Mouse (Mus musculus) forelimb bud, embryonic 11.5 days (tissue): Measurements from ENCODE around the gene Crip1.
A peak's percentile ranks its signal among the peaks of the same experiment; 100 is the strongest.
"Not testable (repeated sequence)": the region's sequence is repeated elsewhere in the genome, so short reads cannot be mapped to it uniquely, and the experiment has no call there.

Experiments used
- DNase-seq: peaks from one replicate; pipeline ENCODE4 v3.0.0-alpha.2; 2012; ENCODE audit warnings: low read depth, low spot score

Crip1 gene

GRCm38 (mm10) chr12:113181020-113181419, 34.9 kb downstream of the Crip1 start:
- no peak for DNase-seq

- DNase-seq: no peak
Observed at GRCm38 (mm10) chr12:113184945-113185344, 38.8 kb downstream of the Crip1 start.

DNA sequence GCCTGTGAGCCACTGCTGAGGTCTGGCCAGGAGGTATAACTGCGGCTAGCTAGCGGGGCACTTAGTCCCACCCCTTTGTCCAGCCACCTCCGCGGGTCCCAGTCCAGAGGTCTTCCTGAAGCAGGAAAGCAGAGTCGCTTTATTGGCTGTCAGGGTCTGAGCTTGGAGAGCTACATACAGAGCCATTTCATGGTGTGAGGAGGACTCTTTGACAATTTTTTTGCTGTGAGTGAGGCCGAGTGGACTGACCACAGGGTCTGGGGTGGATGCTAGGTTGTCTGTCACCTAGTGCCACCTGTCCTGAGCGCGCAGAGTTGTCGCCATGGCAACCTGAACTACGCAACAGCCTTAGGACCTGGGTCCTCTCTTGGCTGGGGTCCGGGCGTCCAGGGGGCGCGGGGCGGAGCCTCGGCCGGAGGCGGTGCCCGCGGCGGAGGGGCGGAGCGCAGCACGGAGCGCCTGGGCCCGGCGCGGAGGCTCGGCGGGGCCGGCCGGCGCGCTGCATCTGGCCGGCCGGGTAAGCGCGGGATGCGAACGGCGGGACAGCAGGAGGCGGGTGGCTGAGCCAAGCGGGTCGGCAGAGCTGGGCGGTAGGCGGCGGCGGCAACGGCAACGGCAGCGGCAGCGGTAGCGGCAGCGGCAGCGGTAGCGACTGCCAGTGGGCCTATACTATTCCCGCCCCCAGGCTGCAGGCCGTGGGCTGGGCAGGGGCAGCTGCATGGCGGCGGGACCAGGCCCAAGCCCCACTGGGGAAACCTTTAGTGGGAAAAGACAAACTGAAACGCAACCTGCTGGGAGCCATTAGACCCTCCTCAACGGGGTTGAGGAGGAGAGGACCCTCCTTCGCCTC, 39.6 kb downstream of the Crip1 start, which contains the start of gene Tmem121:
Gene Tmem121 (plus strand): TSS at position 489 of the 850 bp plus-strand sequence.
- DNase-seq: peak; percentile 31

DNA sequence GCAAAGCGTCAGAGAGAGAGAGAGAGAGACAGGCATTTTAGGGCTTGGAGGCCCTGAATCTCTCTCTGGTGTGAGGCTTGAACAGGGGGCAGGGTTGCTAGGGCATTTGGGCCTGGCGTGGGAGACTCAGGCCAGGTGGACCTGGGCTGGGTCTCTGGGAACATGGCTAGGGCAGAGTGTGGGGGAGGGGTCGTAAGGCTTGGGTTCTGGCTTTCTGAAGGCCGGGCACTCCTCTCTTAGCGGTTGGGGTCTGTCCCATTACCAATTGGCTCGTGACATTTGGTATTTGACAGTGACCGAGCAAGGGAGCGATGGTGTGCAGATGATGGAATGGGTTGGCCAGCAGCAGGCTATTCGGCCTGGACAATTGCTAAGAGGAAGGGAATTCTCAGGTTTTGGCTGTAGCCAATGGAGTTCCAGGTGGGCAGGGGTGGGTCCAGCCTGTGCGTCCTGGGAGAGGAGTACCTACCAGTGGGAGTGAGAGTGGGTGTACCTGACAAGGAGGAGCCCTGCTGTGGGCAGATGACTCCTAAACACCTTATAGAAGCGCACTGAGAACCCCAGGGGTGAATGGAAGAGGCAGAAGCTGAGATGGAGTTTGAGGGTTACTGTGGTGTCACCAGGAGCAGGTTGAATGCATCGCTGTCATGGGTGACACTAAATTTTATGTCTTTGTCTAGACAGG, 40.4 kb downstream of the Crip1 start:
- DNase-seq: no peak

DNA sequence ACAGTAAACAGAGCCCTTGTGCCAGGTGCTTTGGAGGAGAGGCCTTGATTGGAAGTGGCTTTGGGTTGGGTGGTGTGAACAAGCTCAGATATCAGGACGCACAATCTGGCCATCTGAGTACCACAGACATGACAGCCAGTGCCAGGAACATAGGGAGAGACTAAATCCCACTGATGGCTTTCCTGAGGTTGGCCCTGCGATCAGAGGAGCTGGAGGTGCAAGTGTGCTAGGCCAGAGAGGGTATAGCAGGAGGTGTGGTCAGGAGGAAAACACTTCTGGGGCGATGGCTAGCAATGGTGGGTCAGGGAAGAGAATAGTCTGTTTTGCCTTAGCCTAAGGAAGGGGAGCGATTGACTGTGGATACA, 40.9 kb downstream of the Crip1 start:
- DNase-seq: no peak

- DNase-seq: peak; percentile 83
Observed at GRCm38 (mm10) chr12:113187584-113188295, 41.6 kb downstream of the Crip1 start.

DNA sequence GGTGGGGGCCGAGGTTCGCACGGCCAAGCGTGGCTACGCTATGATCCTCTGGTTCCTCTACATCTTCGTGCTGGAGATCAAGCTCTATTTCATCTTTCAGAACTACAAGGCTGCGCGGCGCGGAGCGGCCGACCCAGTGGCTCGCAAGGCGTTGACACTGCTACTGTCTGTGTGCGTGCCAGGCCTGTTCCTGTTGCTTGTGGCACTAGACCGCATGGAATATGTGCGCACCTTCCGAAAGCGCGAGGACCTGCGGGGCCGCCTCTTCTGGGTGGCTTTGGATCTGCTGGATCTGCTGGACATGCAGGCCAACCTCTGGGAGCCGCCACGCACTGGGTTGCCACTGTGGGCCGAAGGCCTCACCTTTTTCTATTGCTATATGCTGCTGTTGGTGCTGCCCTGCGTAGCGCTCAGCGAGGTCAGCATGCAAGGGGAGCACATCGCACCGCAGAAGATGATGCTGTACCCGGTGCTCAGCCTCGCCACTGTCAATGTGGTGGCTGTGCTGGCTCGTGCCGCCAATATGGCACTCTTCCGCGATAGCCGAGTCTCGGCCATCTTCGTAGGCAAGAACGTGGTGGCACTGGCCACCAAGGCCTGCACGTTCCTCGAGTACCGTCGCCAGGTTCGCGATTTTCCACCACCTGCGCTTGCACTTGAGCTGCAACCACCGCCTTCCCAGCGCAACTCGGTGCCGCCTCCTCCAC, 42.4 kb downstream of the Crip1 start:
- DNase-seq: no peak

DNA sequence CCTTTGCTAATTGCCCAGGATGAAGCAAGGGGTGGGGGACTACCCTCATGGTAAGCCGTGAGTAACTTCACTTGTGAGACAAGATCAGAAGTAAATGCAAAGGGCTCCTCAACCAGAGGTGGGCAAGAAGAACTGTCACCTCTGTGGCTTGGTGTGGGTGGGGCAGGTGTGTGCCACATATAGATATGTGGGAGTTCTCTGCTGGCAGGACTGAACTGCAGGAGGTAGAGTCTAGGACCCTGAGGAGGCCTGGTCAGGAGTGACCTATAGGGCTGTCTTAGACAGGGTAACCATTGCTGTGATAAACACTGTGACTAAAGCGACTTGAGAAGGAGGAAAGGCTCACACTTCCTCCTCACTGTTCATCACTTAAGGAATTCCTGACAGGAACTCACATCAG, 47.3 kb downstream of the Crip1 start:
- DNase-seq: no peak

DNA sequence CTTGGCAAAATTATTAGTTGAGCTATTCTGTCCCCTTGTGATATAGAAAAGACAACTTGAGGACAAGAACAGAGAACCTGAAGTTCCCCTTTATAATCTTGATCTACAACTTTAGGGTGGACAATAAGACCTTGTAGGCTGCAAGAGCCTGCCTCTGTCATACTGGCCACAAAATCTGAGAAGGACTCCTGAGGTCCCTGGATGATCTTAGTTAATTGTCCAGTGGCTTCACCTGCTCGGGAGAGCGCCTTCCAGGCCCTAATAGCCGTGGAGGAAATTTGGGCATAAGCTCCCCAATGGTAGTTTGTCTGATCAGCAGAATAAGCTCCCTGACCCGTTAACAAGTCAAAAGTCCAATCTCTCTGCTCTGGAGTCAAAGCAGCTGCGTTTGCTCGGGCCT, 53.0 kb downstream of the Crip1 start:
- DNase-seq: not testable (repeated sequence)

GRCm38 (mm10) chr12:113201301-113201700, 55.2 kb downstream of the Crip1 start:
- DNase-seq: no peak

GRCm38 (mm10) chr12:113202008-113202407, 55.9 kb downstream of the Crip1 start:
- no peak for DNase-seq
